Comparison of ENCODE assay signal across 16 mouse cellular contexts in genomic region chr4:98593961-98594360, GRCm38 (mm10).
A peak's percentile ranks its signal among the peaks of the same experiment; 100 is the strongest.
DNase-seq lines count a peak whose midpoint lies in the region; ATAC-seq lines count a peak whose summit lies in the region.
"Had no signal": no experiment of that assay in that cellular context is flagged by ENCODE, and none has a peak within 500 bp of the region (broad histone marks: within the 10 kb centered on the region; RNA-seq: fewer than 3 reads in every experiment).

No protein-coding gene starts in this region.

- H3K36me3 ChIP-seq in forebrain, embryonic 16.5 days (ENCODE audit: control insufficient read depth, insufficient read depth), result no peaks in the 10 kb centered on the region
- no peaks in the 10 kb centered on the region for H3K36me3 ChIP-seq in forebrain, embryonic 10.5 days (replicated peaks)
- H3K36me3 ChIP-seq: heart, embryonic 10.5 days; neural tube, embryonic 13.5 days had no signal

- ATAC-seq in forebrain, embryonic 16.5 days, result peak; percentile 33; the same call in 1 of the 2 replicates

- no peak overlapping the region for H3K4me2 ChIP-seq in forebrain, embryonic 16.5 days (ENCODE audit: low read length)
- H3K4me2 ChIP-seq: neural tube, embryonic 13.5 days had no signal

- 81% methylated on average over 1 of the region's 1 CpGs for WGBS in forebrain, embryonic 16.5 days
- 91% methylated on average over 1 of the region's 1 CpGs for WGBS in forebrain, embryonic 10.5 days

- no peak overlapping the region for H3K9ac ChIP-seq in forebrain, embryonic 16.5 days (replicated peaks; ENCODE audit: low read depth, low read length)
- H3K9ac ChIP-seq: neural tube, embryonic 13.5 days had no signal

- no peak overlapping the region for H3K4me3 ChIP-seq in forebrain, embryonic 16.5 days (replicated peaks; ENCODE audit: low read length)
- H3K4me3 ChIP-seq in forebrain, embryonic 10.5 days, result no peak overlapping the region
- H3K4me3 ChIP-seq: erythroblast, embryonic 14.5 days; gastrocnemius, adult 2 months; heart, embryonic 10.5 days; neural tube, embryonic 13.5 days had no signal

- no peaks in the 10 kb centered on the region for H3K9me3 ChIP-seq in forebrain, embryonic 16.5 days (ENCODE audit: control insufficient read depth, low read length)
- no peaks in the 10 kb centered on the region for H3K9me3 ChIP-seq in forebrain, embryonic 10.5 days
- H3K9me3 ChIP-seq: heart, embryonic 10.5 days; neural tube, embryonic 13.5 days had no signal

- no peak for DNase-seq in forebrain, embryonic 10.5 days (ENCODE audit: extremely low spot score, low spot score)
- DNase-seq in layer of hippocampus, adult 11-12 months (ENCODE audit: low spot score), result peak; percentile 50
- no peak for DNase-seq in layer of hippocampus, postnatal 10 days (ENCODE audit: low spot score in 2 of 2)
- DNase-seq in brain, adult 2 months (ENCODE audit: low read depth, low spot score), result peak; percentile 95
- DNase-seq in layer of hippocampus, adult 18-20 months (ENCODE audit: low spot score in 2 of 2), result peak; percentile 53 to 80
- no peak for DNase-seq in thymus, postnatal 14 days
- DNase-seq in gastrocnemius, adult 8-10 months (ENCODE audit: low spot score in 2 of 2), result no peak
- DNase-seq: B cell, adult 2 months; gastrocnemius, adult 2 months; lung, adult 18-20 months; retina, postnatal 1 day; thymus, adult 2 months had no signal

- no peaks in the 10 kb centered on the region for H3K27me3 ChIP-seq in forebrain, embryonic 16.5 days (replicated peaks; ENCODE audit: control insufficient read depth, insufficient read depth, low read length)
- H3K27me3 ChIP-seq in forebrain, embryonic 10.5 days (ENCODE audit: poor library complexity, severe bottlenecking), result no peaks in the 10 kb centered on the region
- H3K27me3 ChIP-seq: neural tube, embryonic 13.5 days had no signal

- H3K4me1 ChIP-seq in forebrain, embryonic 16.5 days (replicated peaks; ENCODE audit: control insufficient read depth, insufficient read depth, low read length), result peaks cover 9% of the 10 kb centered on the region; the same call in 1 of the 2 replicates
- H3K4me1 ChIP-seq in forebrain, embryonic 10.5 days, result peaks cover 7% of the 10 kb centered on the region; the same call in 1 of the 2 replicates
- H3K4me1 ChIP-seq: heart, embryonic 10.5 days had no signal

- no peak overlapping the region for H3K27ac ChIP-seq in forebrain, embryonic 16.5 days (ENCODE audit: low read length)
- H3K27ac ChIP-seq in forebrain, embryonic 10.5 days, result no peak overlapping the region
- H3K27ac ChIP-seq: gastrocnemius, adult 2 months; heart, embryonic 10.5 days; neural tube, embryonic 13.5 days had no signal

Comparison
In these comparisons a context has a peak if more than half of its experiments do, and no peak if none do; other contexts are left out.
1. DNase-seq: peak in layer of hippocampus, adult 11-12 months (single experiment), brain, adult 2 months (single experiment) and layer of hippocampus, adult 18-20 months (2 of 2); none in forebrain, embryonic 10.5 days (single experiment), layer of hippocampus, postnatal 10 days (0 of 2), thymus, postnatal 14 days (single experiment) and gastrocnemius, adult 8-10 months (0 of 2).